ENCODE assay signal across 29 mouse cellular contexts in genomic region chr14:47273751-47274150, GRCm38 (mm10).
"Had no signal": no experiment of that assay in that cellular context is flagged by ENCODE, and none has a peak within 500 bp of the region (broad histone marks: within the 10 kb centered on the region; RNA-seq: fewer than 3 reads in every experiment).

No protein-coding gene starts in this region.

- H3K9ac ChIP-seq: limb, embryonic 12.5 days; limb, embryonic 15.5 days; liver, postnatal 0 days; lung, embryonic 15.5 days; midbrain, embryonic 12.5 days; midbrain, embryonic 15.5 days; neural tube, embryonic 12.5 days had no signal

- H3K4me3 ChIP-seq: limb, embryonic 12.5 days; limb, embryonic 13.5 days; limb, embryonic 15.5 days; lung, embryonic 15.5 days; megakaryocyte, embryonic 14.5 days; midbrain, embryonic 10.5 days; midbrain, embryonic 12.5 days; midbrain, embryonic 15.5 days; myocyte; neural tube, embryonic 12.5 days had no signal

- H3K4me2 ChIP-seq: limb, embryonic 13.5 days; limb, embryonic 15.5 days; lung, embryonic 15.5 days; midbrain, embryonic 12.5 days; midbrain, embryonic 15.5 days; neural tube, embryonic 12.5 days had no signal

- H3K9me3 ChIP-seq: limb, embryonic 10.5 days; limb, embryonic 12.5 days; limb, embryonic 13.5 days; limb, embryonic 15.5 days; liver, embryonic 12.5 days; liver, embryonic 13.5 days; liver, embryonic 15.5 days; lung, embryonic 15.5 days; megakaryocyte, embryonic 14.5 days; midbrain, embryonic 12.5 days; midbrain, embryonic 15.5 days; neural tube, embryonic 12.5 days had no signal

- DNase-seq: left cerebral cortex, postnatal 4 days; liver; liver, embryonic 13.5 days; liver, postnatal 0 days; lung, adult 18-20 months; lung, adult 2 months; lung, embryonic 14.5 days; lung, postnatal 10 days; lung, postnatal 14 days; lung, postnatal 36 days; lung, postnatal 4 days; midbrain, embryonic 14.5 days had no signal

- H3K27ac ChIP-seq: limb, embryonic 10.5 days; limb, embryonic 12.5 days; limb, embryonic 13.5 days; limb, embryonic 15.5 days; liver, embryonic 12.5 days; liver, embryonic 13.5 days; liver, embryonic 14.5 days; lung, embryonic 15.5 days; macrophage; midbrain, embryonic 10.5 days; midbrain, embryonic 12.5 days; midbrain, embryonic 15.5 days; neural tube, embryonic 12.5 days had no signal

- ATAC-seq: liver, embryonic 12.5 days; liver, postnatal 0 days; lung, postnatal 0 days; midbrain, embryonic 15.5 days; midbrain, embryonic 16.5 days had no signal

- H3K27me3 ChIP-seq: limb, embryonic 12.5 days; limb, embryonic 13.5 days; limb, embryonic 15.5 days; liver, embryonic 12.5 days; liver, embryonic 13.5 days; liver, embryonic 15.5 days; lung, embryonic 15.5 days; megakaryocyte, embryonic 14.5 days; midbrain, embryonic 12.5 days; midbrain, embryonic 15.5 days; neural tube, embryonic 12.5 days had no signal
